Mouse (Mus musculus) liver, adult 2 months (tissue): ENCODE results near the gene Ift46. TPM values are rescaled to one million over a fixed set of nuclear protein-coding genes. Genes with fewer than 3 reads are reported as not detected.
A peak's percentile ranks its signal among the peaks of the same experiment; 100 is the strongest.
"Not testable (repeated sequence)": the region's sequence is repeated elsewhere in the genome, so short reads cannot be mapped to it uniquely, and the experiment has no call there.

Experiments
- DNase-seq: peaks from one replicate; pipeline ENCODE4 v3.0.0-alpha.2; 2011; ENCODE audit warnings: low read depth, low spot score; ENCODE audit errors: extremely low read depth
- H3K27ac ChIP-seq: fragments of 200-500 bp; replicated peaks from 2 replicates; pipeline ENCODE4 v1.5.1; 2012; ENCODE audit warnings: low read depth, mild to moderate bottlenecking, control low read depth, inconsistent platforms, low read length; ENCODE audit not compliant: insufficient read depth
- H3K27me3 ChIP-seq: fragments of 200-500 bp; 2 replicates; pipeline ENCODE4 v1.6.1; 2012; ENCODE audit warnings: mild to moderate bottlenecking, moderate library complexity, low read length, inconsistent platforms; ENCODE audit not compliant: control insufficient read depth, insufficient read depth
- H3K36me3 ChIP-seq: fragments of 200-500 bp; 2 replicates; pipeline ENCODE4 v1.6.1; 2012; ENCODE audit warnings: low read length, inconsistent platforms; ENCODE audit not compliant: control insufficient read depth, insufficient read depth
- H3K4me1 ChIP-seq: fragments of 200-500 bp; 2 replicates; pipeline ENCODE4 v1.6.1; 2011; ENCODE audit warnings: low read length; ENCODE audit not compliant: control insufficient read depth, insufficient read depth
- H3K4me3 ChIP-seq: fragments of 200-500 bp; 2 replicates; pipeline ENCODE4 v1.5.1; 2011; ENCODE audit warnings: low read depth, mild to moderate bottlenecking, control low read depth, low read length, moderate library complexity; ENCODE audit not compliant: insufficient read depth
- H3K79me2 ChIP-seq: fragments of 200-500 bp; 2 replicates; pipeline ENCODE4 v1.6.1; 2012; ENCODE audit warnings: inconsistent platforms, mild to moderate bottlenecking, low read length, moderate library complexity; ENCODE audit not compliant: control insufficient read depth, insufficient read depth
- H3K9ac ChIP-seq: fragments of 200-500 bp; 2 replicates; pipeline ENCODE4 v1.6.1; 2012; ENCODE audit warnings: low read depth, mild to moderate bottlenecking, control low read depth, inconsistent platforms, low read length
- CTCF ChIP-seq: fragments of 200-500 bp; IDR thresholded peaks from 2 replicates; pipeline ENCODE4 v1.5.1; 2011; ENCODE audit warnings: low read depth, low read length, control low read depth
- POLR2A ChIP-seq: fragments of 200-500 bp; IDR thresholded peaks from 2 replicates; pipeline ENCODE4 v1.6.1; 2011; ENCODE audit warnings: low read length, control low read depth; ENCODE audit not compliant: insufficient read depth; ENCODE audit errors: extremely low read depth
- WGBS: fragments of 180-500 bp; shearing (Covaris S2); methylation state at CpG from one replicate; pipeline ENCODE4 v1.1.7; 2018; 5-methylcytosine and 5-hydroxymethylcytosine counted together
- polyA plus RNA-seq: library from polyadenylated mRNA; depleted of rRNA; stranded (reverse); fragments of >200 nt; gene quantifications from 2 replicates; pipeline ENCODE4 v1.2.3, GENCODE M21; 2012
- total RNA-seq: library from RNA; depleted of rRNA; stranded (reverse); fragments of >200 nt; gene quantifications from 2 replicates; pipeline ENCODE4 v1.2.3, GENCODE M21; 2014

Ift46 gene
- total and polyA plus RNA-seq, 2 experiments = 33.2 to 33.5 TPM

GRCm38 (mm10) chr9:44745371-44745770, 22.3 kb upstream of the Ift46 start:
- Histone ChIP-seq H3K9ac (no peak overlapping the region), H3K27ac (no peak overlapping the region), H3K4me3 (no peak overlapping the region), H3K36me3 (peaks cover 56% of the 10 kb centered on the region), H3K79me2 (no peaks in the 10 kb centered on the region), H3K4me1 (no peaks in the 10 kb centered on the region), H3K27me3 (no peaks in the 10 kb centered on the region)
- WGBS = 60% methylated on average over 7 of the region's 7 CpGs
- DNase-seq = peak; percentile 80
- TF ChIP-seq POLR2A (no peak), CTCF (no peak)

- TF ChIP-seq CTCF = no peak
- TF ChIP-seq POLR2A = no peak
These were observed 21.0 kb upstream of the Ift46 start for GRCm38 (mm10) chr9:44746666-44747065.

GRCm38 (mm10) chr9:44747341-44747740, 20.4 kb upstream of the Ift46 start:
- DNase-seq = no peak
- Histone ChIP-seq H3K27ac (no peak overlapping the region), H3K36me3 (peaks cover 71% of the 10 kb centered on the region), H3K9ac (no peak overlapping the region), H3K27me3 (no peaks in the 10 kb centered on the region), H3K79me2 (no peaks in the 10 kb centered on the region; the same call in 1 of the 2 replicates), H3K4me3 (no peak overlapping the region), H3K4me1 (no peaks in the 10 kb centered on the region)
- TF ChIP-seq POLR2A (no peak), CTCF (no peak)
- 91% methylated on average over 3 of the region's 3 CpGs for WGBS

More at GRCm38 (mm10) chr9:44746666-44747065, 21.0 kb upstream of the Ift46 start:
- no peaks in the 10 kb centered on the region for H3K27me3 ChIP-seq
- no peak overlapping the region for H3K9ac ChIP-seq
- peaks cover 67% of the 10 kb centered on the region for H3K36me3 ChIP-seq
- 76% methylated on average over 3 of the region's 3 CpGs for WGBS
- H3K79me2 ChIP-seq = no peaks in the 10 kb centered on the region; the same call in 1 of the 2 replicates
- DNase-seq = no peak
- H3K4me1 ChIP-seq = no peaks in the 10 kb centered on the region
- no peak overlapping the region for H3K4me3 ChIP-seq
- no peak overlapping the region for H3K27ac ChIP-seq

- no peak for DNase-seq
- peaks cover 74% of the 10 kb centered on the region for H3K36me3 ChIP-seq
- H3K27ac ChIP-seq = no peak overlapping the region
- H3K4me1 ChIP-seq = no peaks in the 10 kb centered on the region
- WGBS = 93% methylated on average over 7 of the region's 7 CpGs
- TF ChIP-seq POLR2A (no peak), CTCF (no peak)
- no peaks in the 10 kb centered on the region; the same call in 1 of the 2 replicates for H3K79me2 ChIP-seq
- no peaks in the 10 kb centered on the region for H3K27me3 ChIP-seq
- no peak overlapping the region for H3K9ac ChIP-seq
- H3K4me3 ChIP-seq = no peak overlapping the region
These were observed 19.2 kb upstream of the Ift46 start for GRCm38 (mm10) chr9:44748473-44748872.

GRCm38 (mm10) chr9:44760873-44761272, 6.8 kb upstream of the Ift46 start:
- Histone ChIP-seq H3K9ac (no peak overlapping the region), H3K4me1 (peaks cover 22% of the 10 kb centered on the region), H3K4me3 (no peak overlapping the region), H3K36me3 (peaks cover 25% of the 10 kb centered on the region), H3K79me2 (peaks cover 27% of the 10 kb centered on the region; the same call in 1 of the 2 replicates), H3K27me3 (no peaks in the 10 kb centered on the region), H3K27ac (no peak overlapping the region)
- TF ChIP-seq POLR2A = no peak
- TF ChIP-seq CTCF = no peak
- 4% methylated on average over 2 of the region's 2 CpGs for WGBS
- DNase-seq = no peak

GRCm38 (mm10) chr9:44768029-44768394, 304 bp downstream of the Ift46 start:
- Histone ChIP-seq H3K79me2 (peaks cover 21% of the 10 kb centered on the region), H3K27ac (0 out of 2 replicates have a peak overlapping the region, but pooled peaks have one; percentile 5), H3K4me1 (peaks cover 12% of the 10 kb centered on the region)
- not testable (repeated sequence) for H3K4me3 ChIP-seq, H3K27me3 ChIP-seq, DNase-seq, H3K36me3 ChIP-seq, H3K9ac ChIP-seq
- WGBS = 27% methylated on average over 9 of the region's 9 CpGs
